Mouse (Mus musculus): ENCODE measurements around the gene Map4k3.
A peak's percentile ranks its signal among the peaks of the same experiment; 100 is the strongest.

Gene Map4k3

DNA sequence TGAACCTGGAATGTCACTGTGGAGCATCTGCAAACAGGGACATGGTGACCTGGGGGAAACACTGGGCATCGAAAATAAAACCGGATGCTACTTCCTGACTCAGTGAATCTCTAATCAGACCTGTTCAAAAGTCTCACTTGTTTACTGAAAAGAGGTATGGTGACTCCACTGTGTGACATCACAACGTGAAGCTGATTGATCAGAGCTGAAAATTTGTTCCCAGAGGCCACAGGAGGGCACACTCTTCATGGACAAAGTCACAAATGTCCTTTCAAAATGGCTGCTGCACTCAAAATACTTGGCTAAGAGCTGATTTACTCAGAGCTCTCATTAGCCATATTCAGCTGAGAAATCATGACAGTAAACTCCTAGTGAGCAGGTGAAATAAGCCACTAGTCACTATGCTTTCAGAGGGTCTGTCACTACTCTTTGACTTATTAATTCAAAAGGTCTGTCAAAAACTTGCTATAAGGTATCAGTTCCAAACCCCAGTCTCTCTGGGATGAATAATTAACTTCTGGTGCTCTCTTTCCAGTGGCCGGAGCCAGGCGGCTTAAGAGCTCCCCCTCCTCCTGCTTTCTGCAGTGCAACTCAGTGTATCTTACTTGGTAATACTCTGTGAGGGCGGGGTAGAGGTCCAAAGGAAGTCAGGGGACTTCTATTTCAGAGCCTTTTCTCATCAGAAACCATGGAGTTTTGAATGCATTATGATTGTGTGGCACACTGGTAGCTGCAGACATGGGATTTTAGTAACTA, 44.3 kb downstream of the Map4k3 start:
- DNase-seq (ENCODE audit: low read depth, low spot score), result peak; percentile 35

DNA sequence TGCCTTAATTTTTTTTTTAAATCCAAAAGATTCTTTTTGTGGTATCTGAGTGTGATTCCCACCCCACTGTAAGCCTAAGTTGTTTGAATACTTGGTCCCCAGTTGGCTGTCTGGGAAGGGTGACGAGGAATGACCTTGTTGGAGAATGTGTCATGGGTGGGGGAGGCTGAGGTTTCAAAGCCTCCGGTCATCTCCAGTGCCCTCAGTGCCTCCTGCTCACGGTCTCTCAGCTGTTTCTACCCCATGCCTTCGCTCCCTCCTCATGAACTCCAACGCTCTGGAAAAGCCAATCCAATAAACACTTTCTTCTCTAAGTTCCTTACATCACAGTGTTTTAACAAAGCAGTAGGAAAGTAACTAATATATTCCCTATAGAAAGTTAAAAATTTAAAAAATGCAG, 45.2 kb downstream of the Map4k3 start:
- DNase-seq (ENCODE audit: low read depth, low spot score), result no peak

DNA sequence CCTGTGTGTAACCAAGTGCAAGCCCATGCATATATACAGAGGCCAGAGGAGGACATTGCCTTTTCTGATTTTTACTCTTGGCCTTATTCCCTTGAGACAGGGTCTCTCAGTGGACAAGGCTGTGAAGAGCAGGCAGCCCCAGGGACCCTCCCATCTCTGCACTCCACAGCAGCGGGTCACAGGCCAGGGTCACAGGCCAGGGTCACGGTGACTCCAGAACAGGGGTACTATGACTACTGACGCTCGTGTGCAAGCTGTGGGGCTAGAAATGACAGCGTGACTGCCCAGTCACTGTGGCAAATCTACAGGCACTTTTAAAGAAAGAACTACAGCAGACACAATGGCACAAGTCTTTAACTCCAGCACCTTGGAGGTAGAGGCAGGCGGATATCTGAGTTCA, 50.1 kb downstream of the Map4k3 start:
- DNase-seq (ENCODE audit: low read depth, low spot score), result no peak

DNA sequence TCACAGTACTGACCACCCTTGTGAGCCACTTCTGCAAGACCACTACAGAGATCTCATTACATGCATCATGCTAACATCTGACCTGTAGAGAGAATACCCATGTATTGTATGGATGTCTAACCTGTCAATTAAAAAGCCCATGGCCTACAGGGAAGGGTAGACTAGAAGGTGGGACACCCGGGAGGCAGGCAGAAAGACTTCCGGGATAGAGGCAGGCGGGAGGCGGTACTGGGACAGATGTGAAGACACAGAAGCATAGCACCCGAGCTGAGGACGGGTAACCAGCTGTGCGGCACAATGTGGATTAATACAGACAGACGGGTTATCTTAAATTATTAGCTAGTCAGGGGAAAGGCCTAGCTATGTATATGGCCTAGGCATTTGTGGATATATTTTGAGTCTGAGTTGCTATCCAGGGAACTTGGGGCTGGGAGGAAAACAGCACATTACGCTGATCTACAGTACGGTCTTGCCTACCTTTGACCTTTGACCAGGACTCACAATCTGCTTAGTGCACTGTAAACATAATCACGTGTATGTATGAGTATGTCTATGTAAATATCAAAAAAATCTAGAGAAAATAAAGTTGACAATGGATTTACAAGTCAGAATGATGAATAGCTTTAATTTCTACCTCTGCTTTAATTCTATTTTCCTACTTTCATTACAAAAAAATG, 51.3 kb downstream of the Map4k3 start:
- no peak for DNase-seq (ENCODE audit: low read depth, low spot score)

DNA sequence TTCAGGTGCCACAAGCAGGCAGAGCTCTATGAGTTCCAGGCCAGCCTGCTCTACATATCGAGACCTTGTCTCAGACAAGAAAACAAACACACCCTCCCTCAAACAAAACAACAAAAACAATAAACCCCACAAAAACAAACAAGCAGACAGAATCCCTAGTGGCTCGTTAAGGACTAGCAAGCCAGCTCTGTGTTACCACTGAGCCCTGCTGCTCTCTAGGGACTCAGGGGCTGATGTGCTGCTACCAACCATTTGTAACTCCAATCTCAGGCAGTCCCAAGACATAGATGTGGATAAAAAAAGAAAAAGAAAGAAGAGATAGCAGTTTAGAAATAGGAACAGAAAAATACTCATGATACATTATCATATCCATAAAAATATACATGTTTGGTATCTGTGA, 52.1 kb downstream of the Map4k3 start:
- no peak for DNase-seq (ENCODE audit: low read depth, low spot score)

DNA sequence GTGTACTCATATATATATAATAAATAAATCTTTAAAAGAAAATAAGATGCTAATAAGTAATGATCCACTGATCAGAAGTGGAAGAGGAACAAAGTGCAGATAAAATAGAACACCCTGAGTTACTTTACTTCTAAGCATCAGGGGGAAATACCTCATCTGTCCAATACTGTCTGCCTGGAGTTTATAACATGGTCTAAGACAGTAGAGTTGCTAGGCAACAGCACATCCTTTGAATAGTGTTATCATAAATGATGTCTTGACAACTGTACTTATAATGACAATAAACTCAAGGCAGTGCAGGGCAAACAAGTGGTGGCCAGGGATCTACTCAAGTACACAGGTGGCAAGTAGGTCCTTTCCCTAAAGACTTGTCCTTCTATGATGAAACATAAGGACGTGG, 57.9 kb downstream of the Map4k3 start:
- DNase-seq (ENCODE audit: low read depth, low spot score), result no peak

DNA sequence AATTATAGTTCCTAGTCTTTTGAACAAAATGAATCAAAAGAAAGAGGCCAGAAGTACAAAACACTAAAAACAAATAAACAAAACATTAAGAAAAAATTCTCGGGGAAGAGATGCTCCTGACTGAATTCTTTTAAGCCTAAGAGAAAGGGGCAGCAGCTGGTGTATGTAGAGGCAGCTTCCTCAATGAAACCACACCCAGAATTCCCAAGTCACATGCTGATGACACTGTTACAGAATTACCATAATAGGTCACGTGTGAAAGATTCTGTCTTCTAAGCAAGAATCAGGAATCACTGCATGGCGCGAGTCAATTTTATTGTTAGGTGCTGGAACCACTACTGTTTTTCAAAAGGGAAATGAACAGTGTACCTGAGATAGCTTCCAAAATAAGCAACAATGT, 64.7 kb downstream of the Map4k3 start:
- DNase-seq (ENCODE audit: low read depth, low spot score), result no peak

DNA sequence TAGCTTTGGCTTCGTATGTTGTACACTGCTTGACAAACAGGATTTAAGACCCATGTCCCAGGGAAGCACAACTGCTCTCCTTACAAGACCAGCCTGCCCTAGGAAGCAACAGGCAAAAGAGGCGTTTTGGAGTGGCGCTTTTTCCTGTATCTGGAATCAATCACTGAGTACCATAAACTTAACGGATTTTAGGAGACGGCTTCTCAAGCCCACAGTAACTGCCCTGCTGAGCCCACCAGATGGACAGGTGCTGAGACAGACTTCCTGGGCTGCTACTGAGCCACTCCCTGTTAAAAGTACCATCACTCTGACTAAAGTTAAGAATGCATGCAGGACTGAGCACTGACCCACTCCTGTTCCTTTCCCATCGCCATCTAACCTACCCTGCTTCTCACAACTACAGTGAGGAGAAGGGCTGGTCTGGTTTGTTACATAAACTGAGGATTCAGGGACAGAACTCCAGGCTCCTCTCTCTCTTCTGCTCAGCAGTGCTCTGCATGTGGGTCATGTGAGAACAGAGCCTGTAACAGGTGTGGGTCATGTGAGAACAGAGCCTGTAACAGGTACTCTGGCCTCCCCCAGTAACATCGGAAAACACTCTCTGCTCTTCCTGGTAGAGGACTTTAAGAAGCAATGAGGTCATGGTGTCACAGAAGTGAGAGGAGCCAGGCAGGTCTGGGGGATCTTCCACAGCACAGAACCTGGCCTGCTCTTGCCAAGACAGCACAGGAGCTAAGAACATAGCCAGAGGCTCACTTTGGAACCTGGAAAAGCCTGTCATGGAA, 65.3 kb downstream of the Map4k3 start:
- DNase-seq (ENCODE audit: low read depth, low spot score), result no peak

DNA sequence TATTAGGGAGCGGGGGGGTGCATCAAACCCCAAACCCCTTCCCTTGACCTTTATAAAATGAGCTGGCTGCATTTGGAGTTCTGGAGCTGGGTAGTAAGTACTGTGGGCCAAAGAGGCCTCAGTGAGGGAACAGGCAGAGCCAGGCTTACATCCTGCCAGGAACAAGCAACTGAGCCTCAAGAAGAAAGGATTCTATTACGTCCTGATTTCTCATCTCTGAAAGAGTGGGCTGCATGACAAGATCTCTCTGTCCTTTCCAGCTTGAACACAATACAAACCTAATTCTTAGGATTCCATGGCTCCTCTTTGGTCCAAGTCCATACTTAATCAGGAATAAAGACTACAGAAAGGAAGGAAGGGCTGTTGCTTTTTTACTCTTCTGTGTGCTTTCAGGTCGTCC, 66.4 kb downstream of the Map4k3 start:
- no peak for DNase-seq (ENCODE audit: low read depth, low spot score)

DNA sequence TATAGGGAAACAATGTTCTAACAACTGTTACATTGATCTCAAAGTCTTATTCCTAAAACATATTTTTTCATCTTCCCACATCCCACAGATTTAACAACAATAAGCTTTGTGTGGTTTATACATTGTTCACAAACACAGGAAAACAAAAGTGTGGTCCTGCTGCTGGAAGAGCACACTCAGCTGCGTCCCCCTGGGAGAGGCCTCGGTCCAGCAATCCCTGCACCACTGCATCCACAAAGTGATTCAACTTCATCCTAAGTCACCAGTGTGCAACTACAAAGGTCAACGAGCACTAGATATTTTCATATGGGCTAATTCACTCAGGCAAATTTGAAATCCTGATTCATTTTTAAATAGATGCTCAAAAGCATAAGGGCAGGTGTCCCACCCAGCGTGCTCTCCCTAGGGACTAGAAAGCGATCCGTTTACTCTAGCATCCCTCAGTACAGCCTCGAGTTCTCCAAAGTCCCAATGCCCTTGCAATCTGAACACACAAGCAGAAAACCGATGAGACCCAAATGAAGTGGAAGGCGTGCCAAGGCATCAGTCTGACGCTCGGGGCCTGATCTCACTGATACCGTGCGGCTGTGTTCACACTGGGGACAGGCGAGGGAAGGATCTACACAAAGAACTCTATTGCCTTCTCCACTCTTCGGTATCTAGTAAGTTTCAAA, 67.4 kb downstream of the Map4k3 start:
- no peak for DNase-seq (ENCODE audit: low read depth, low spot score)

DNA sequence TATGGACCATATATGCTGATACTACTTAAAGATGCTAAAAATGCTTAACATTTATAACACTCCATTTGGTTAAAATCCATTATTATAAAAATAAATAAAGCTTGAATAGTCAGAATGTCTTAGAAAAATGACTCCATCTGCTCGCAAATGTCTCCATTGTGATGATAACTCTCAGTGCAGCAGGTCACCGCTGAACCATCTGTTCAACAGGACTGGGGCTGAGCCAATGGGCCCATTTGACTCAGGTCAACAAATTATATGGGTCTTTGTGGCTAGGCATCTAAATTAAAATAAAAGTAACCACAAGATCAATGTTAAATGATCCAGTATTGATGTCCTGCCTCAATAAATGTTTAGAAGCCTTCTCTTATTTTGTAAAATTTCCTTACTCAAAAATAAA, 68.1 kb downstream of the Map4k3 start:
- DNase-seq (ENCODE audit: low read depth, low spot score), result no peak

DNA sequence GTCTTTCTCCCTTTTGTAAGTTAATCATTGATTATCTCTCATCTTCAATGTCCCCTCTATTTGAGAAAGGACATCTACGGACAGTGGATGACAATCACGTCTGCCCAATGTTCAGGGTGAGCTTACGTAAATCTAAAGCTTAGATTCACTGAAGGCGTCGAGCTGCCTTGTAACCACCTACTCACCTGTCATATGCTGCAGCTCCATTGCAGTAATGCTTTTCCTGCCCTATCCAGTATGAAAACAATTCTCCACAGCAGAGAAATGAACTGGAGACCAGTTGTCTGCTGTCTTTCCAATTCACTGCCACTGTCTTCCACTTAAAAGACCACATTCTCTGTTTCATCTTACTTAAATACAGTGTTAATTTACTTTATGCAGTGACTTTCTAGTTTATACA, 68.5 kb downstream of the Map4k3 start:
- DNase-seq (ENCODE audit: low read depth, low spot score), result no peak

DNA sequence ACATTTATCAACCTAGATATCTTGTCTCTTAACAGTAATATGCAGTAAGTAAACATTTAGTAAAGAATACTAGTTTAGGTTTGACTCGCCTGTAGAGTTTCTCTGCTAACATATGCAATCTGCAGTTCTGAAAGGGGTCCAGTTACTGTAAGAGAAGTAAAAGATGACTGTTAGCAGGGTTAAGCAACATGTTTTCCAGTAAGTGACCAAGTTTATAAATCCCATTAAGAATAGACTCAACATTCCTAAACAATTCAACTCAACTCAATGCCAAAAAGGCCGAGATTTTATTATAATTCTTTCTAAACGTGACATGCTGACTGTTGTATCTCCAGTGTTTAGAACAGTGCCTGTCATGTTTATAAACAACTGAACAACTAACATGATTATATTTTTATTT, 74.0 kb downstream of the Map4k3 start:
- no peak for DNase-seq (ENCODE audit: low read depth, low spot score)

DNA sequence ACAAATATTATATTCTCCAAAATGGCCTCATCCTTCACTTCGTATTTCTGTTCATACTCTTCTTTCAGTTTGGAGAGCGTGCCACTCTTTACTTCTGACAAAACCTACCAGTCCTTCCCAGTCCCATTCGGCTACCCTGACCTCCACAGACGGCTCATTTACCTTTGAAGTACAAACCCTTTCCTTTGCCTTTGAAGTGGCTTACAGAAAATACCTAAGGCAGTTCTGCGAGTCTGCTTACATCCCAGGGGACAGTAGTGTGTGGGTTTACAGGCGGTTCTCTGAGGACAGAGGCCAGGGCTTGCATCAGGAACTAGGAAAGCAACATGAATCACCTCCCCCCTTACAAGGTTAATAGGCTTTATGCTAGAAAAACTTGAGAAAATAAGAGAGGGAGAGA, 75.5 kb downstream of the Map4k3 start:
- no peak for DNase-seq (ENCODE audit: low read depth, low spot score)

DNA sequence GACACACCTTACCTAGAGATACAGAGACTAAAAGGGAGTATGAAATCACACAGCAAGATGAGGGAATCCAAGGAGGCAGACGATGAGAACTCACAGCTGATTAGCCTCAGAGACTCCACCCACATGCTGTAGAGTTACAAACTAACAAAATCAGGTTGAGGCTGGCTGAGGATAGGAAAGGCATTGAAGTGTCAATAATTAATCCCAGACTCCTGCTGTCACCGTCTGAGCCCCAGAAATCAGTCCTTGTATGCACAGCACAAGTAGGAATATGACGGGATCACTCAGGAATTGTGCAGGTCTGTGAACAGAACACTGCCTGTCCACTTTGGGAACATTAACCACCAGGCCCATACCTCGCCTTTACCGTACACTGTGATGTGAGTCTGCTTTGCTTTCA, 81.4 kb downstream of the Map4k3 start:
- DNase-seq (ENCODE audit: low read depth, low spot score), result no peak

DNA sequence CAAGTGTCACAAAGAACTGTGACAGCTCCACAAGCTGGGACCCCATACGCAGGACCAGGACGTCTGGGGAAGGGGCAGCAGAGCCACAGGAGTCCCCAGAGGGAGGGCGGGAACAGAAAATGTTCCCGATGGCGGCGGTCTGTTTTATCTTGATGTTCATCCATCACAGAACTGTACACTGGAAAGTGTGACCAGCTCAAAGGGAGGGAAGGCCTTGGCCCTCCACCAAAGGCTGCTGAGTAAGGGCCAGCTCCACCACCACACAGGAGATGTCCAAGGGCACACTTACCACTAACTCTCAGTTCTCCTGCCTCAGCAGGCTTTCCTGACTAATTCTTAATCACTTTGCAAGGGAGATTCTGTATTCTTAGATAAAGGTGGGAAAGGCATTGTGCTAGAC, 82.2 kb downstream of the Map4k3 start:
- DNase-seq (ENCODE audit: low read depth, low spot score), result no peak

DNA sequence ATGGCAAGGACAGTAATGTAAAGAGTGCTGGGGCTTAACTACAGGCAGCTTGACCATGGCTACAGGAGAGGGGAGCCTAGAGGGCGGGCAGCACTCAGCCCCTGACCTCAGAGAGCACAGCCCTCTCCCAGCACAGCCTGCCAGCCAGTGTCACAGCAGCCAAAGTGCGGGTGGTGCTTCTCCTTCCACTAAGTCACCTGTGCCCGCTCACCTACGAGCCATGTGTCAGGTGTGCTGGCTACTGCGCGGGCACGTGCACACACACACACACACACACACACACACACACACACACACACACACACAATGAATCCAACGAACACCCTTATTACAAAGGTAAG, 82.6 kb downstream of the Map4k3 start:
- DNase-seq (ENCODE audit: low read depth, low spot score), result no peak

DNA sequence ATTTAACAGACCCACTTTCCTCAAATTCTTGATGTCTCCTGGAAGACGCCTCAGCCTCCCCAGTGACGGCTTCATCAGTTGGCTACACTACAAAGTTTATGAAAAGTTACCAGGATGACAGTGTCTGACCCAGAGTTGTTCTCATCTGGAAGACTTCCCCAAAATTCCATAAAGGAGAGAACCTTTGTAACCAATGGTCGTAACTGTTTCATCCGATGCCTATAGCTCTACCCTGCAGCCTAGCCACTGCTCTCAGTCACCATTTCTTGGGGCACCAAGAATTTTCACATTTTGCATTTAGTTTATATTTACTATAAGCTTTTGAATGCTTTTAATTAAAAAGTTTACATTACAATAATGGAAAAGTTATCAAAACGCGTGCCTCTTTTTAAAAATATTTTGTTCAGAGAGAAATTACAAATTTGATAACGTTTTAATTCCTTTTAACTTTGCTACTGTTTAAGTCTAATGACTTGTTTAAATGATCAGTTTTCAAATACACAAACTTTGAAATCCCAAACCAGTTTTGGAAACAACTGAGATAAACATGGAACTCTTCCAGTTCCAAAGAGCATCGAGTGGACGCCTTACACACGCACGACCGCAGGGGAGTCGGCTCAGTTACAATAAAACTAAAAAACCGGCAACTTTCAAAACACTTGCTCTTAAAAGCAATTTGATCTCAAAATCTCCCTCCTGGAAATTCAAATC, 83.1 kb downstream of the Map4k3 start:
- no peak for DNase-seq (ENCODE audit: low read depth, low spot score)

DNA sequence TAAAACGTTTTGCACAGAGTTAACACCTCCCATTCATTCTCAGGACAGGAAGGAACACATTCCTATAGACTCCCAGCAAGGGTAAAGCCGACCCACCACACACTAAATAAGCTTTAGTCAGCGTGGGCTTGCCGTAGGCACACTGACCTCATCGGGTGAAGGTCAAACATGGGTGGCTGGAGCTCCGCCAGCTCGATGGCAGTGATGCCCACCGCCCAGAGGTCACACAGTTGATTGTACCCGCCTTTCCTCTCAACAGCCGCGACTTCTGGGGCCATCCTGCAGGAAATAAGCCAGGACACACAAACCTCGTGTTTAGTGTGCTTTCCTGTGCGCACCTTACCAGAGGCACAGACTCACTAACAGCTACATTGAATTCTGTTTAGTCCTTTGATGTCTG, 83.7 kb downstream of the Map4k3 start:
- DNase-seq (ENCODE audit: low read depth, low spot score), result no peak

DNA sequence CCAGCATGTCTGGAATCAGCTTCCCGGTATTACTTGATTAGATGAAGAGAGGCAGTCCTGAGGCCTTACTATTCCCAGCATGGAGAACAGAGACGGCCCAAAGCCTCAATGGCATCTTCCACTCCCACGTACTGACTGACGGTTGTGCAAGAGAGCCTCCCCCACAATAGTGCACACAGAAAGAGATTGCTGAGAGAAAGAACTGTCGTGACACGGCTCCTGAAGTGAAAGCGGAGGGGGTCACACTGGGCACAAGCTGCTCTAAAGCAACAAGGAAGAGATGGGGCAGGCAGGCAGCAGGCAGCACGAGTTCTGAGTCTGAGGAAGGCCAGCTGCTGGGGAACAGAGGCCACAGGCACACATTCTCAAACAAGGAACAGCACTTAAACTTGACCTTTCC, 90.2 kb downstream of the Map4k3 start:
- DNase-seq (ENCODE audit: low read depth, low spot score), result no peak

DNA sequence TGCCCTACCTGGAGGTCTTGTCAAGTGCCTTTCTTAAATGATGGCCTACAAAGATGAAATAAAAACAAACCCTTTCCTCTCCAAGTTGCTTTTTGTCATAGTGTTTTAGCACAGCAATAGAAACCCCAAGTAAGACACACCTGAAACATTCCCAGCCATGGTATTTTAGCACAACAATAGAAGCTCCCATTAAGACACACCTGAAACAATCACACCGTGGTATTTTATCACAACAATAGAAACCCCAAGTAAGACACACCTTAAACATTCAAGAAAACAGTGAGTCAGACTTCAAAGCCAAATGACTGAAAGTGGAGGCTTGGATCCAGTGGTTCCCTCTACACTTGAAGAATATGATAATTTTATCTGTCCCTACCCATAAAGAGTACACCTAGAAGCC, 92.5 kb downstream of the Map4k3 start:
- DNase-seq (ENCODE audit: low read depth, low spot score), result no peak

DNA sequence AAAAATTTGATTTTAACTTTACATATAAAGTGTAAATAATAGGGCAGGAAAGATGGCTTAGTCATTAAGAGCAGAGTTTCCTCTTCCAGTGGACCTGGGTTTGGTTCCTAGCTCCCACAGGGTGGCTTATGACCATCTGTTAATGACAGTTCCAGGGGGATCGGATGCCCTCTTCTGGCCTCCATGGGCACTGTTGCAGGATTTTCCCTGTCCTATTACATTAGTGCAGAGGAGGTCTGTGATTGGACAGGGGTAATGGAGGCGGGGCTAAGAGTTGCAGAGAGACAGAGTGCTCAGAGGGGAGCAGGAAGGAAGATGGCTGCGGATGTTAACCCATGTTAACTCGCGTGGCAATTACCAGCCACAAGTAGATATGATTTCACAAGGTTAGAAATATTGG, 95.4 kb downstream of the Map4k3 start:
- DNase-seq (ENCODE audit: low read depth, low spot score), result no peak
